Mouse (Mus musculus) gastrocnemius, adult 18-20 months (tissue): ENCODE measurements around the gene Nlrc3. TPM values are rescaled to one million over a fixed set of nuclear protein-coding genes. Genes with fewer than 3 reads are reported as not detected.

Source experiments
- DNase-seq: peaks from one replicate; pipeline ENCODE4 v3.0.0; 2021; ENCODE audit warnings: low spot score
- microRNA-seq: library from miRNA; unstranded; fragments of <30 nt; microRNA quantifications from one replicate; pipeline ENCODE4 v1.2.0, GENCODE M21; 2021
- total RNA-seq, 2 experiments: library from RNA; stranded (reverse); gene quantifications; 2 replicates each; pipeline ENCODE4 v1.2.3; 2021

Nlrc3 gene
- total RNA-seq, 2 experiments from 2014 or later: 1.5 to 3.1 TPM

- DNase-seq: no peak
These were observed 47.3 kb downstream of the Nlrc3 start for GRCm38 (mm10) chr16:3929151-3929550.

- DNase-seq: no peak
These were observed 47.9 kb downstream of the Nlrc3 start for GRCm38 (mm10) chr16:3928582-3928981.

- DNase-seq: no peak
These were observed 52.5 kb downstream of the Nlrc3 start for GRCm38 (mm10) chr16:3923966-3924365.

- no peak for DNase-seq
These were observed 52.9 kb downstream of the Nlrc3 start for GRCm38 (mm10) chr16:3923515-3923914.

- no peak for DNase-seq
These were observed 55.7 kb downstream of the Nlrc3 start for GRCm38 (mm10) chr16:3920756-3921155.

- DNase-seq: no peak
These were observed 67.3 kb downstream of the Nlrc3 start for GRCm38 (mm10) chr16:3909118-3909517.

- peak; percentile 94 for DNase-seq
These were observed 67.8 kb downstream of the Nlrc3 start, which contains the start of the genes 1700037C18Rik and Cluap1 for GRCm38 (mm10) chr16:3908537-3909111. Gene 1700037C18Rik, minus strand, starts transcription at chr16:3908689. Gene Cluap1, plus strand, starts transcription at chr16:3908801.

GRCm38 (mm10) chr16:3907471-3907870 is 69.0 kb downstream of the Nlrc3 start:
- no peak for DNase-seq

- no peak for DNase-seq
These were observed 79.9 kb downstream of the Nlrc3 start for GRCm38 (mm10) chr16:3896553-3896952.

GRCm38 (mm10) chr16:3896046-3896445 is 80.4 kb downstream of the Nlrc3 start:
- no peak for DNase-seq

- peak; percentile 40 for DNase-seq
These were observed 81.1 kb downstream of the Nlrc3 start for GRCm38 (mm10) chr16:3895173-3895792.

Small RNAs within 50 kb of the gene (microRNA-seq; reads per million reads assigned to microRNA genes)
- not detected for gene Gm23493

Other genes with a start within 250 kb of the Nlrc3 start
- gene Zfp263, start 232.5 kb downstream of the Nlrc3 start, total RNA-seq: 1 to 10 TPM; 5.4 to 6.1 TPM
- not detected for gene Olfr15, start 145.8 kb downstream of the Nlrc3 start, total RNA-seq
- gene Zfp174, start 129.4 kb downstream of the Nlrc3 start, total RNA-seq: 1 to 10 TPM; 1.7 to 1.9 TPM
- gene Naa60, start 104.3 kb downstream of the Nlrc3 start, total RNA-seq: 10 to 100 TPM; 36.8 to 37.1 TPM
- 1 to 10 TPM; 6.3 to 7.2 TPM for gene Zfp597, start 92.1 kb downstream of the Nlrc3 start, total RNA-seq
- gene Gm20695, start 92.0 kb downstream of the Nlrc3 start, total RNA-seq: not detected
- 1 to 10 TPM; 2.4 to 2.8 TPM for gene 1700037C18Rik, start 67.9 kb downstream of the Nlrc3 start, total RNA-seq
- 1 to 10 TPM; 7.3 to 8.4 TPM for gene Cluap1, start 67.8 kb downstream of the Nlrc3 start, total RNA-seq
- 1 to 10 TPM; 7.6 to 9.2 TPM for gene Slx4, start 27.1 kb upstream of the Nlrc3 start, total RNA-seq
- gene Dnase1, start 60.3 kb upstream of the Nlrc3 start, total RNA-seq: under 1 TPM in 1 of 2 experiments, not detected in 1; 0.33 TPM
- gene Trap1, start 101.2 kb upstream of the Nlrc3 start, total RNA-seq: 100 to 1,000 TPM; 127 to 130 TPM
- gene Crebbp, start 237.4 kb upstream of the Nlrc3 start, total RNA-seq: 10 to 100 TPM; 35.2 to 37.9 TPM